Mouse (Mus musculus) urinary bladder, postnatal 25 days (tissue): ENCODE measurements around the gene Pon3.

ENCODE experiments used
- DNase-seq: peaks from one replicate; pipeline ENCODE4 v3.0.0; 2022; ENCODE audit warnings: low spot score

Gene Pon3

DNA sequence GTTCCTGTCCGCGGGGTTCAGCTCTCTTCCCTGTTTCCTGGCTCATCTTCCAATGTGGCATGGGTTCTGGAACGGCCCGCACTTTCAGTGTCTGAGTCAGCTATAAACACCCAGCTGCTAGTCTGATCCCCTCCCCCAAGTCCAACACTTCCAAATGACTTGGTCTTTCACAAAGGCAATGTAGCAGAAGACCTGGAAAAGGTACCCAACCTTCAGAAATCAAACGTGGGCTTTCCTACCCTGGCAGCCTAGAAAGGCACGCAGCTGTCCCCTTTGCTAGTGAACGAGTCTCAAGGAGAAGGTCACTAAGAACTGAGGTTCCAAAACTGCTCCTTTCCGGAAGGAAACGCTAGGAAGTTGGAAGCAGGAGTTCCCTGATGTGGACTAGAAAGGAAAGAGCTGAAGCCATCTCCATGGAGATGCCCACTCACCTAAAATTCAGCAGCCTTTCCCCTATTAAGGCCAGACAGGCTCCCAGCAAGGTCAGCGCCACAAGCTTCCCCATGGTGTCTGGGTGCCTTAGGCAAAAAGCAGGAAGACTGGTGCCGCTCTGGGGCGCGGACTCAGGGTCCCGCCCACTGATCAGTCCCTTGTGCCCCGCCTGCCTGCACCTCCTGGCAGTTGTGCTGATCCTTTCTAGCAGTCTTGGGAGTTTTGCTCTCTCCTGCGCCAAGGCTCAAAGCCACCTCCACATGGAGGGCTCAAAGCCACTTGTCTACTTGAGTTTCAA, at the start of gene Pon3:
Pon3 (minus strand) TSS at position 565 of the 730 bp plus-strand sequence.
- peak; percentile 36 for DNase-seq

DNA sequence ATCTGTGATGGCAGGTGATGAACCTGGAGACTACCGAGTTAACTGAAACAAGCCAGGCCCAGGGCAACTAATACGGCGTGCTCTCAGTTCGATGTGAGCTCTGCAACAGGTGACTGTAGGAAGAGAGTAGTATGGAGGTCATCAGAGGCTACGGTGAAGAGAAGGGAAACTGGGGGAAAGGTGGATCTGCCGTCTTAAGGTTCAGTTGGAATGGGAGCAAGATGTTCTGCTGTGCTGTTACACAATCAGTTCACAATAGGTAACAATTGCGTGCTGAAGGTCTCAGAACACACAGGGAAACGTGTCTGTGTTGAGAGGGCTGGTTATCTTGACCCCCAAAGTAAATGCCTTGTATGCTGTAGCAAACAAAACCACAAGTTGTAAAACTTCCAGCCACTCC, 48.9 kb upstream of the Pon3 start:
- DNase-seq, result no peak

DNA sequence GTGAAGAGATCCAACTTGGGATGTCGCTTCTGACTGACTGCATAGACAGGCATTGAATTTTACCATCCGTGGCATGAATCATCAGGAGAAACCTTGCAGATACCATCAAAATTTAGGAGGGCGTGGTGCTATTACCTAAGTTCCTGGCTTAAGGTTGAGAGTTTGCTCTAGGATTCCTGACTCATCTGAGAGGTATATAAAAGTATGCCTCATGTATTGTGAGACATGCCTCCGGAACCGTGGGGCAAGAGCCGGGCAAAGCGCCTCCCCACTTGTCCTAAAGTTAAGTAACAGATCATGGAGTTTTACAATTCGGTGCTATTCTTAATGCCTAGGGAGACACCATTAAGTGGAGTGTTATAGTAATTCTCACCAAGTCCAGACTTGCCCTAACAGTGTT, 44.5 kb upstream of the Pon3 start:
- DNase-seq, result no peak

DNA sequence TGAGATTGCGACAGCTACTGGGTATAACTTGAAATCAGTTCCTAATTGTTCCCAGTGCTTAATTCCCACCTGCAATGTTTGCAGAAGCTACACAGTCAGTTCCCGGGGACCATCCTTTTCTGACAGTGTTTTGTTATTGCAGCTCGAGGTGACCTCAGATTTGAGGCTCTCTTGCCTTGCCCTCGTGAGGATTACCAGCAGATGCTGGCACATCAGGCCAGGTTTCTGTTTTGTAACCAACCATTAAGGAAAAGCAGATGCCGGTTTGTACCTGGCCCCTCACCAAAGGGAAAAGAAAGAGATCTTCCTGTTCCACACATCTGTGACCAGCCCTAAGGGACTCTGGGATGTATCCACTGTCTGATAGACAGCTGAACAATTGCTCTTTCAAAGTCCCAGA, 43.5 kb upstream of the Pon3 start:
- no peak for DNase-seq

DNA sequence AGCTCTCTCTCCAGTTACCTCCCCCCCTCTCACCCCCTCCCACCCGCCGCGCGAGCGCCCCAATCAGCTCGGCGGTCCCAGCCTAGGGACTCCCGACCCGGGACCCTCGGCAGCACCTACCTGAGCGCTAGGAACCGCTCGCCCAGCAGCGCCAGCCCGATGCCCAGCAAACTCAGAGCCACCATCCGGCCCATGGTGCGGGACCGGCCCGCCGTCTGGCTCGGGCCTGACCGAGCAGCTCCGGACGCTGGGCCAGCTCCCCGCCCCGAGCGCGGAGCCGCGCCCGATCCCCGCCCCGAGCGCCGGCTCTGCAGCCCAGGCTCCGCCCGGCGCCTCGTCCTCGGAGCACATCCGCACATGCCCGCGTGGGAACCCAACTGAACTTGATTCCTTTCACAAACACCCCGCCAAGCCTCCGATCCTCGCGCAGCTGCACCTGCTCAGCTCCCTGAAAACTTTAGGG, 42.0 kb upstream of the Pon3 start, which contains the start of gene Pon2:
Pon2 (minus strand) TSS at position 364 of the 463 bp plus-strand sequence.
- peak; percentile 82 for DNase-seq

DNA sequence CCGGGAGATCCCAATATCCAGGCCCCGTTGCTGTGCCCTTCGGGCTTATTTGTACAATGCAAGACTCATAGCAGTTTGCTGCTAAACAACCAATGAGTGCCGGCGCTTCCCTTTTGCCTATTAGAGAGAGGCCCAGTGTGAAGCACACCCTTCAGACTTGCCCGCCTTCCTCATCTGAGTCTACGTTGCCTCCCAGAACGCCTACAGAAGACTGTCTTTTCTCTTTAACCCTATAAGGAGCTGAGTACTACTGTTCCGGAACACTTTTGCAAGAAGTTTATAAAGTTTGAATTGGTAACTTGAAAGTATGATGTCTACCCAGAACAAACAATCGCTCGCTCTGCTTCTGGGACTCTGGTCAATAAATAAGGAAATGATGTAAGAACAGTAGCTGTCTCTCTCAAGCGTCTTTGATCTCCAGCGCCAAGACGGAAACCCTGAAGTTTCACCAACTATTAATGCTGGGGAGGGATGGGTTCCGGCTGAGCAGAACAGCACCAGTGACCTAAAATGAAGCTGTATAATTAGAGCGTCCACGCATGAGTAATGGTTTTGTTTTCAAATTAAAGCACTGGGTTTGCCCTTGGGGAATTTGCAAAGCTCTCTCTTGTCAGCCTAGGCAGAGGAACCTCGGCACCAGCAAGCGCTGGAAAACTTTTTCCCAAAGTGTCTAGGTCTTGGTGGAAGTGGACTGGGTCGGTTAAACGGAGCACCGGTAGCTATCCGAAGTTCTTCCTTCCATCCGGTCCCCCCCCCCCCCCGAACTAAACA, 41.4 kb upstream of the Pon3 start:
- DNase-seq, result peak; percentile 23

DNA sequence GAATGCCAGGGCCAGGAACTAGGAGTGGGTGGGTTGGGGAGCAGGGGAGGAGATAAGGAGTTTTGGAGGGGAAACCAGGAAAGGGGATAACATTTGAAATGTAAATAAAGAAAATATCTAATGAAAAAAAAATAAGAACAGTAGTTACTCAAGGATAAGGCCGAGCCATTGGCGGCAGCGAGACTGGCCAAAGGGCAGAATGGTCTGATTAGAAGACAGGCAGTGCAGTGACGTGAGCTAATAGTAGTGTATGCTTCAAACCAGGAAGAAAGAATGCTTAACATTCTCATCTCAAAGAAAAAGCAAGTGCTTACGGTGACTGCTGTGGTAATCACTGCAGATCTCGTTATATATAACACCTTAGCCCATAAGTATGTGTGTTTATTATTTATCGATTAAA, 40.0 kb upstream of the Pon3 start:
- no peak for DNase-seq

DNA sequence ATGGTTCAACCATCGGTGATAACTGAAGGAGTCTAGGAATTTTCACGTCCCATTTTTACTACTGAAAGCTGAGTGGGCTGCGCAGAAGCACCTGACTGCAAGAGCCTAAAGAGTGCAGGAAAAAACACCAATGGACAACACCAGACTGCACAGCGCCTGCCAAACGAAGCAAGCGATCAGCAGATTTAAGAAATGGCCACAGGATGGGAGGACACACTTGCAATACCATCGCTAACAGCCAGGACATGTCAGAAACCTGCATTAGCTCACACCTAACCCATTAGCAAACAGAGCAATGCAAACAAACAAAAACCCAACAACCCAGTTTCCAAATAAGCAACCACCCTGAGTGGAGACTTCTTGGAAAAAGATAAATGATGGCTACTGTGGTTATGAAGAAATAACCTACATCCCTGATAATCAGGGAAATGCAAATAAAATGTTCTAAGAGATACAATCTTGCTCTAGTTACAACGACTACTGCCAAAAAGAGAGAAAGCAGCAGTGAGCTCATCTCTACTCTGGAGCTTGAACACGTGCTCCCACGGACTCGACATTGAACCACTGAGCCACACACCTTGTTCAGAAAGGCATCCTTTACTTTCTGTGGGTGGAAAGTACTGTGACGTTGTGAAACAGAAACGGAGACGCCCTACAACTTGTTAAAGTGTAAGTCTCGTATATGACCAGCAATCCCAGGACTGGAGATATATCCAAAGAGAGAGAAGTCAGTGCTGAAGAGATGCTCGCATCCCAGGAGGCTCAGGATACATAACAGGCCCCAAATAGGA, 38.8 kb upstream of the Pon3 start:
- DNase-seq, result no peak

DNA sequence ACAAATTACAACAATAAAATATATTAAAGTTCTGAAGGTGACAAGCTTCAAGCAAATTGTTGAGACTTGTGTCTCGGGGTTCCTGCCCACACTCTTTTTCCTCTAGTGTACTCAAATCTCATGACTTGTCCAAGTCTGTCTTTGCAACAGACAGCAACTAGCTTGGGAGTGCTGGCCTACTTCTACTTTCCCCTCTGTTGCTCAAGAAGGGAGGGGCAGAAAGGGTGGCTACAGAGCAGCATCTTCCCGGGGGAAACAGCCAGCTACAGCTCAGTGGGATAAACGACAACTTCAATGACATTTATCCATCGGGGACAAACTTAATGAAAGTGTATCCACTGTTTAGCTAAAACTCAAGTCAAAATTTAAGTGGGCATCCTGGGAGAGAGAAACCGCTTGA, 36.8 kb upstream of the Pon3 start:
- DNase-seq, result no peak

DNA sequence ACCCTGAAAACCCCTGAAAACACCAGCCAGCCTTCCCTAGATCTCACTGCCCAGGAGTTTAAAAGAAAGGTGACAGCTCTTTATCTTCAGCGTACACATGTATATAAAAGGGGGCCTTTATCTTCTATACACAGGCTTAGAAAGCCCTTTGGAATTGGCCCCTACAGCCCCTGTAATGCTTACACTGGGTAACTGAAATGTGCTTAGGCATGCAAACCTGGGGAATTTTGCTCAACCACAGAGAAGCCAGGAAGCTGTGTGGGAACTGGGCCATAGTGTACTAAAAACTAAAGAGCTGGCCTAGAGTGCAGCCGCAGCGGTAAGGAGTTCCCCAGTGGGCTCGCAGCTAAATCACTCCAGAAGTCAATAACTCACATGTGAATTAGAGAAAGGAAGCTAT, 35.4 kb upstream of the Pon3 start:
- no peak for DNase-seq

DNA sequence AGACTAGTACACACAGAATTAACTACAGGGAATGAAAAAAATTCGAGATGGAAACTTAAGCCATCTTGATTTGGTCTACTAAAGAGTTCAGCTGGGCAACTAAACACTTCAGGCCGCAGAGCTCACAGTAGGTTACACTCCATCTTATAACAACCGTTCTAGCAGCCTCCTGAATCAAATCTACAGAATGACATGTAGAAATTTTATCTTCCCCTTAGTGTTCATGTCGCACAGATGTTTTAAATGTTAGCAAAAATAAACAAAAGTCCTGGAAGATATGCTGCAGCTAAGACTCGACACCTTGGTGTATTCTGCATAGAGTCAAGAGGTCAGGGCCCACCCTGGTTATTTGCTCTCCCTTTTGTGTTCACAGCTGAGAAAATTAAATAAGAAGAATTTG, 31.8 kb upstream of the Pon3 start:
- no peak for DNase-seq

DNA sequence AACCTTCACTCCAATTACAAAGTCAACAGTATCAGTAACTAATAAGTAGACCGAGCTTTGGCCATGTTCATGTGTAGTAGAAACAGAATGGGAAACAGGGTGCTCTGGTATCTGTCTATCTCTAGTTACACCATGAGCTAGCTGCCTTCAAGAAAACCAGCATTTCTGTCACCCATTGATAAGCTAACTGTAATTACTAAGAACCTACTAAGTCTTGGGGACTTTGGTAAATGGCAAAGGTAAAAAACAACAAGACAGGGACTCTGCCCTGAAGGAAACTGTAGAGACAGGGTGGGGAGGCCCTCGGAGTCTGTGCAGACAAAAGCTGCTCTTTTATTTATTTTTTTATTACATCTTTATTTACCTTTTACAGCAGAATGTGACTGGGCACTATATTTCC, 31.3 kb upstream of the Pon3 start:
- no peak for DNase-seq

DNA sequence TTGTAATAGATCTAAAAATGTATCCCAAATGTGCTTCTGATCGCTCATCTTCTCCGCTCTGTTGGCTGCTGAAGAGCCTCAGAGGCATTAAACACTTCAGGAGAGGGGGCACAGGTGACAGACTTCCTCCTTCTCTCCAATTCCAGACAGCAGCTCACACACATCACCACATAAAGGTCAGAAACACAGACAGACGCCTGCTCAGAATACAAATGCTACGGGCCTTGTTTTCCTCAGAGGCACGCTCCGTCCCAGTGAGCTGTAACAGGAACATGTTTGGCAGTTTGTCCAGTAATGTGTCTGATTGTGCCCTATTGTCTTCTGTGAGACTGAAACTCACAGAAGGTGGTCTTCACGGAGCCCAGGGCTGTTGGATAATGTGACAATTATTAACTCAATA, 26.3 kb upstream of the Pon3 start:
- DNase-seq, result no peak

DNA sequence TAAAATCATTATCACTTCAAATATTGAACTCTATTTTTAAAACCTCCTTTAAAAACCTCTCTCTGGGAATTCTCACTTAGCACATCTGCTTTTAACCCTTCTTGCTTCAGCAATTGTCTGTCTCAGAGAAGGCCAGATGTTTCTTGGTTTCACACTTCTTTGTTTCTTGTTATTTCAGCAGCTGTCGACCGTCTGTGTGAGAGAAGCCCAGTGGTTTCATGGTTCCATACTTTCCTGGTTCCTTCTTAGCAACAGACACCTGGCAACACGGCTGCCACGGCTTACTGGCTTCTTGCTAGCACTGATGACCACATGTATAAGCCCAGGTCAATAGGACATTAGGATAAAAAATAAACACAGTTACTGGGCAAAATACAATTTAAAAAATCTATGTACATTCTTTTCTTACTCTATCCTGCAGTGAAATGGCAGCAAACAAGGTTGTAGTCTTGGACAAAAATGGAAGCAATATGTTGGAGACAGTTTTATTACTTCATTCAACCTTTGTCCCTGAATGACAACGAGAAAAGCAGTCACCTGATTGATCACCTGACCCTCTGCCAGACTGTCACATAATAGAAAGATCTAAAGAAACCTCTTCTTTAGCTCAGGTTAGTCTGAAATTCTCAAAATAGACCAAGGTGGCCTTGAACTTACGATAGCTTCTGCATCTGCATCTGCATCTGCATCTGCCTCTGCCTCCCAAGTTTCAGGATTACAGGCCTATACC, 24.7 kb upstream of the Pon3 start:
- DNase-seq, result no peak

DNA sequence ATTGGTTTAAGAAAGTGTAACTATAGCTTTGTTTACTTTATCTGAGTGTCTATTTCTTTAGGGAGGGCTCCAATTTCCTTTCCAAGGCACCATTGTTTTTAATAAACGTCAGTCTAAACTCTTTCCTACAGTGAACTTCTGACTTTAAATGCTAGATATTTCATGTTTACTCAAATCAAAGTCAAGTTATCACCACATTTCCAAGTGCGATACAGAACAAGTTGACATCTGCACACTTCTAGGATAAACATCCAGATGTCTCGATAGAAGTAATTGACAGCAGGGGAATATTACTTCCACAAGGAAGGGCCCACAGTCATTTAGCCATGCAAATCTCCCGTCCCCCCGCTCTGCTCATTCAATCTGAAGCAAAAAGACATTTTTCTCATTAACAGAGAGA, 21.9 kb upstream of the Pon3 start:
- no peak for DNase-seq

DNA sequence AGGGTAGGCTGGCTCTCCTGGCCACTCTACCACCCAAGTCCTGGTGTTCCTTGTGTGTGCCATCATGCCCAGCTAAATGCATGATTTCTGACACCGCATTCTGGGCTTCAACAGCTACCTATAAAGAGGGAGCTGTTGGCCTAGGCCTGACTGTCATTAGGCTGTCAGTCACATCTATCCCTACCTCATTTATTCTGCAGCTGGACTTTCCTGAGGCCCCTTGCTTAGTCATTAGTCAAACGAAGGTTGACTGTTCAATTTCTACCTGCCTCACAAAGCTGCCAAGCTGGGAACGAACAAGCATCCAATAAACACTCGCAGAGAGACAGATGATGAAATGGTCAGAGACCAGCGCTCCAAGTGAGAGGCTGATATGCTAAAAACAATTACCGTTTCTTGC, 13.6 kb upstream of the Pon3 start:
- DNase-seq, result no peak

DNA sequence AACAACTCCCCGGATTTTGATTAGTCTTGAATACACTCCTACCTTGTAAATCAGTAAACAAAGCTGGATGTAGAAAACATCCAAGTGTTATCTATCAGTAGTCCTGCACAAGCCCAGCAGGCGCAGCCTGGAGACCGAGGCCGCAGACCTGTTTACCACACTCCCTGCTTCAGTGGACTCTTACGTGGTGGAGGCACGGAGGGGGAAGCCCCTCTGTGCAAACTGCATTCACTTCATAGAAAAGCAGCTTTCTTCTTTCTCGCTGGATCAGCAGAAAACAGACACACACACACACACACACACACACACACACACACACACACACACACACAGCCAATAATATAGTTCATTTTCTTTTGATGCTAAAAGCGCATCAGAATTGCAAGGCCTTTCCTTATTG, 8.7 kb upstream of the Pon3 start:
- DNase-seq, result no peak

DNA sequence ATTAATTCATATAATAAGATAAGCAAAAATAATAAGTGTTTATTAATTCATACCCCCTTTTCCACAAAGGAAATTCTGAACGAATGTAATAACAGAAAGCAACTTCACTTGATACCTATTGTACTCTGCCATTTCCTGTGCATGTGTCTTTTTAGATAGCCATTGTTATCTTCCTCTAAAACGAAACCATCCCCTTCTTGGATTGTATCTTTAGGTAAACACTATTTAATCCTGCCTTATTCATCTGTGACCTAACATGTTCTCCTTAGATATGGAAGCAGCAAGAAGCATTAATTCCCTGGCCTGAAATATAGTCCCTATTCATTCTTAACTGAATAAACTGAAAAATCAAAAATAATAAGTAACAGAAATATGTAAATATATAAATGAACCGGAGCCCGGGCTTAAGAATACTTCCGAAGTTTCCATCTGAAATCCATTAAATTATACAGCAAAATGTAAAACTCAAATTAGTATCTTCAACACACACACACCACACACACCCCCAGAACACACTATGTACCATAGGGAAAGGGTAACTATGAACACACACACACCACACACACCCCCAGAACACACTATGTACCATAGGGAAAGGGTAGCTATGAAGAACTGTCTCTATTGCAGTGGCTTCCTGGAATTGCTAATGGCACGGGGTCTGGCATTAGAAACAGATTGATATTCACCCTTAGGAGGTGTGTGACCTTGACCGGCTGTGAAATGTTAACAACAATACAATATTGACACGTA, 7.3 kb upstream of the Pon3 start:
- DNase-seq, result no peak

DNA sequence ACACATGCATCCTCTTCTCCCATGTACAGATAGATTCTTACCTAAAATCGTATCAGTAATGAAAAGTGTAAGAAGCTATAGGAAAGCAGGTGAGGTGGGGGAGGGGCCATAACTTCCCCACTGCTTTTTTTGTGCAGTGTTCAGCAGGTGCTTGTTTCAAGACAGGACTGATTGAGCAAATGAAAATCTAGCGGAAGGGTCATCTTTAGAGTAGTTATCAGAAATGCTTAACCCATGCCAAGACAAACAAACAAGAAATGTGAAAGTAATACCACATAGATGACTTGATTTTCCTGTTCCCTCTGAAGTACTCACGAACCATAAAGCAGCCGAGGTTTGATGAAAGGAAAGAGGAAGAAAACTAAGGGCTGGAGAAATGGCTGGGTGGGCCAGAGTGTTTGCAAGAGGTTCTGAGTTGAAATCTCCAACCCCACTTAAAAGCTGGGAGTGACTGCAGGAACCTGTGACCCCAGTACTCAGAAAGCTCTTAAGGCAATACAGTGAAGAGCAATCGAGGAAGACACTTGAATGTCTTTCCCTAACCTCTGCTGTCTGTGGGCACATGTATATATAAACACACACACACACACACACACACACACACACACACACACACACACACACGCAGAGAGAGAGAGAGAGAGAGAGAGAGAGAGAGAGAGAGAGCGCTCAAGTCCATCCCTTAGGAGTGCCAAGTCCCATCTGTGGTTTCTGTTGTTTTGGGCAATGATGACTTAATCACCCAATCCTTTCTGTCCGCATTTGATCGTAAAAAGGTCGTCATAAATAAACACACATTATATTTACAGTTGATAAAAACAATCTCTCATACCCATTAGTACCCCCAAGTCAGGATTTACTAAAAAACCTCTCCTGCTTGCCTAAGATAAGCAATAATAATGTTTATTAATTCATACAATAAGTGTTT, 6.5 kb upstream of the Pon3 start:
- no peak for DNase-seq

DNA sequence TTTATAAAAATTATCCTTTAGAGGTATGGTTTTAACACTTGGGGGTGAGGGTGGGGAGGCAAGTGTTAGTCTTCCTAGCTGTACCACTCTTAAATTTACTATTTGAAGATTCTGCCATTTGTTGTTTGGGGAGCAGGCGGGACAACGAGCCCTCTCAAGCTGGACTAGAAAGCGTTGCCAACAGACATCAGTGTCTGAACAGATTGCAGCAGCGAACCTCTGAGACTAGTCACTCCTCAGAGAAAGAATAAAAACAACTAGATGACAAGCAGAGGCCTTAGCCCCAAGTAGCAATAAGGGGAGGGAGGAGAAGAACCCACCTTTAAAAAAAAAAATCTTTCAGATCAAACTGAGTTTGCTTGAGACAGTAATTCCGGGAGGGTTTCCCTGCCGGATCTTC, 795 bp downstream of the Pon3 start:
- DNase-seq, result no peak
